In the genomic region with DNA sequence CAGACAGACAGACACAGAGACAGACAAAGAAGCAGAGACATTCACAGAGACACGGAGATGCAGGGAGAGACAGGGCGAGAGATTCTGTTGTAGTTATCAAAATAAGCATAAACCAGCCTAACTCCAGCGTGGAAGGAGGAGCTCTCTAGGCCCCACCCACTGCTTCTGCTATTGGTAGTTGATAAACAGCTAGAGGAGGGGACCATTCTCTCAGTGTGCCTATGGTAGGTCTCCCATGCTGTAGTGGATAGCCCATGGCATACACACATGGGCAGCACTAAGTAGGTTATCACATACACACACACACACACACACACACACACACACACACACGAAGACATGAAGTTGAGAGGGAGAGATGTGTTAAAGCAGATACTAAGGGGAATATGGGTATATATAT, we compare ENCODE assay signal across 19 mouse cellular contexts.
"Had no signal": no experiment of that assay in that cellular context is flagged by ENCODE, and none has a peak within 500 bp of the region (broad histone marks: within the 10 kb centered on the region; RNA-seq: fewer than 3 reads in every experiment).

No protein-coding gene starts in this region.

- H3K9ac ChIP-seq: lung, embryonic 14.5 days; midbrain, embryonic 12.5 days; neural tube, embryonic 13.5 days; neural tube, embryonic 15.5 days had no signal

- H3K4me3 ChIP-seq: midbrain, embryonic 10.5 days; midbrain, embryonic 12.5 days; myocyte; neural tube, embryonic 13.5 days; neural tube, embryonic 15.5 days had no signal

- H3K9me3 ChIP-seq: midbrain, embryonic 10.5 days; midbrain, embryonic 12.5 days; neural tube, embryonic 13.5 days; neural tube, embryonic 15.5 days had no signal

- H3K27ac ChIP-seq: midbrain, embryonic 10.5 days; midbrain, embryonic 12.5 days; neural tube, embryonic 13.5 days; neural tube, embryonic 15.5 days had no signal

- ATAC-seq: midbrain, embryonic 16.5 days had no signal

- H3K36me3 ChIP-seq: midbrain, embryonic 10.5 days; midbrain, embryonic 12.5 days; neural tube, embryonic 13.5 days; neural tube, embryonic 15.5 days had no signal

- DNase-seq: lung, adult 18-20 months; lung, embryonic 14.5 days; lung, postnatal 10 days; lung, postnatal 4 days; midbrain, embryonic 14.5 days; retina, postnatal 1 day; right cerebral cortex, adult 18-20 months; right cerebral cortex, postnatal 25 days; right cerebral cortex, postnatal 4 days; spleen, adult 18-20 months; thymus, adult 18-20 months; thymus, postnatal 25 days; thymus, postnatal 4 days had no signal

- H3K27me3 ChIP-seq: midbrain, embryonic 12.5 days; neural tube, embryonic 13.5 days; neural tube, embryonic 15.5 days had no signal

- H3K4me2 ChIP-seq: lung, embryonic 14.5 days; midbrain, embryonic 12.5 days; neural tube, embryonic 13.5 days; neural tube, embryonic 15.5 days had no signal

- H3K4me1 ChIP-seq: neural tube, embryonic 13.5 days; neural tube, embryonic 15.5 days had no signal
